Mouse (Mus musculus) heart, embryonic 14.5 days (tissue): ENCODE measurements around the gene Spata21. TPM values are rescaled to one million over a fixed set of nuclear protein-coding genes. Genes with fewer than 3 reads are reported as not detected.

ENCODE experiments used
- ATAC-seq: fragments of 200-750 bp; cut with Nextera tagmentation; 2 replicates; pipeline ENCODE4 v1.8.0; 2017; ENCODE audit warnings: low read depth, moderate TSS enrichment; ENCODE audit not compliant: insufficient number of reproducible peaks, insufficient read depth, low FRiP score
- H3K27ac ChIP-seq, 2 experiments: fragments of 200-500 bp in 1 of 2; fragments of 300-500 bp in 1 of 2; sonication (generic) in 1 of 2; replicated peaks in 1 of 2; 2 replicates each; pipeline ENCODE4 v1.5.1; 2012 to 2014; ENCODE audit warnings: low read depth in 2 of 2, low read length in 2 of 2, control low read depth in 1 of 2, mild to moderate bottlenecking in 1 of 2, mixed read lengths in 1 of 2; ENCODE audit not compliant: control insufficient read depth in 1 of 2, insufficient read depth in 1 of 2
- H3K27me3 ChIP-seq: fragments of 300-500 bp; sonication (generic); 2 replicates; pipeline ENCODE4 v1.6.1; 2014; ENCODE audit warnings: mild to moderate bottlenecking, low read length, control low read depth; ENCODE audit not compliant: control insufficient read depth, insufficient read depth
- H3K36me3 ChIP-seq: fragments of 300-500 bp; sonication (generic); 2 replicates; pipeline ENCODE4 v1.6.1; 2014; ENCODE audit warnings: mild to moderate bottlenecking, control low read depth, low read length, mixed read lengths; ENCODE audit not compliant: control insufficient read depth, insufficient read depth
- H3K4me1 ChIP-seq, 2 experiments: fragments of 200-500 bp in 1 of 2; fragments of 300-500 bp in 1 of 2; sonication (generic) in 1 of 2; 2 replicates each; pipeline ENCODE4 v1.6.1; 2012 to 2014; ENCODE audit warnings: low read length in 2 of 2, control low read depth in 1 of 2, mixed read lengths in 1 of 2; ENCODE audit not compliant: control insufficient read depth in 2 of 2, insufficient read depth in 2 of 2
- H3K4me2 ChIP-seq: fragments of 300-500 bp; sonication (generic); 2 replicates; pipeline ENCODE4 v1.6.1; 2014; ENCODE audit warnings: mild to moderate bottlenecking, low read length
- H3K4me3 ChIP-seq, 2 experiments: fragments of 200-500 bp in 1 of 2; fragments of 300-500 bp in 1 of 2; sonication (generic) in 1 of 2; 2 replicates each; pipeline ENCODE4 v1.5.1; 2012 to 2014; ENCODE audit warnings: low read length in 2 of 2, mild to moderate bottlenecking in 2 of 2, control low read depth in 1 of 2, low read depth in 1 of 2, moderate library complexity in 1 of 2; ENCODE audit not compliant: control insufficient read depth in 1 of 2, insufficient read depth in 1 of 2
- H3K9ac ChIP-seq: fragments of 300-500 bp; sonication (generic); 2 replicates; pipeline ENCODE4 v1.6.1; 2014; ENCODE audit warnings: mild to moderate bottlenecking, low read length
- H3K9me3 ChIP-seq: fragments of 300-500 bp; sonication (generic); 2 replicates; pipeline ENCODE4 v1.6.1; 2016; ENCODE audit warnings: low read length, control low read depth; ENCODE audit not compliant: control insufficient read depth
- WGBS: fragments of 180-500 bp; shearing (Covaris S2); extraction: QIAGEN DNeasy Blood & Tissue Kit; methylation state at CpG from one replicate; pipeline ENCODE4 v1.1.7; 2014; 5-methylcytosine and 5-hydroxymethylcytosine counted together
- polyA plus RNA-seq: library from polyadenylated mRNA; unstranded; fragments of >200 nt; fragmentation: Nextera tagmentation; extraction: Ambion mirVana; gene quantifications from 2 replicates; pipeline ENCODE4 v1.2.1, GENCODE M21; 2014

The Spata21 gene
- polyA plus RNA-seq, 1 experiment from 2014 or later, result not detected

DNA sequence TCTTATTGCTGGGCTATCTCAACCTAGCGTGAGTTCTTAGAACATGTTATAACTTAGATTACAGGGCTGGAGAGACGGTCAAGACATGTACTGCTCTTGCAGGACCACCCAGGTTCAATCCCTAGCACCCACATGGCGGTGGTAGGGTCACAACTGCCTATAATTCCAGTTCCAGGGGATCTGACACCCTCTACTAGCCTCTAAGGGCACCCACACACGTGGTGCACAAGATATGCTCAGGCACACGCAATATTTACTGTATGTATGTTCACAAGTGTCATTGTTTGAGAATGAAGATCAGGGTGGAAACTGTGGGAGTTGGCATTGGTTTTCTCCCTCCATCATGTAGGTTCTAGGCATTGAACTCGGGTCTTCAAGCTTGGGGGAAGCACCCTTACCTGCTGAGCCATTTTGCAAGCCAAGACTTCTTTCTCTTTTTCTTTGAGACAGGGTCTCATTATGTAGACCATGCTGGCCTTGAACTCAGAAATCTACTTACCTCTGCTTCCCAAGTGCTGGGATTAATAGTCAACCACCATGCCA, 58.4 kb downstream of the Spata21 start:
- WGBS, result 90% methylated on average over 6 of the region's 6 CpGs
- no peak for ATAC-seq
- peak overlapping the region in 1 of 2 experiments; percentile 83; a peak in 2 of 4 replicates for H3K27ac ChIP-seq

DNA sequence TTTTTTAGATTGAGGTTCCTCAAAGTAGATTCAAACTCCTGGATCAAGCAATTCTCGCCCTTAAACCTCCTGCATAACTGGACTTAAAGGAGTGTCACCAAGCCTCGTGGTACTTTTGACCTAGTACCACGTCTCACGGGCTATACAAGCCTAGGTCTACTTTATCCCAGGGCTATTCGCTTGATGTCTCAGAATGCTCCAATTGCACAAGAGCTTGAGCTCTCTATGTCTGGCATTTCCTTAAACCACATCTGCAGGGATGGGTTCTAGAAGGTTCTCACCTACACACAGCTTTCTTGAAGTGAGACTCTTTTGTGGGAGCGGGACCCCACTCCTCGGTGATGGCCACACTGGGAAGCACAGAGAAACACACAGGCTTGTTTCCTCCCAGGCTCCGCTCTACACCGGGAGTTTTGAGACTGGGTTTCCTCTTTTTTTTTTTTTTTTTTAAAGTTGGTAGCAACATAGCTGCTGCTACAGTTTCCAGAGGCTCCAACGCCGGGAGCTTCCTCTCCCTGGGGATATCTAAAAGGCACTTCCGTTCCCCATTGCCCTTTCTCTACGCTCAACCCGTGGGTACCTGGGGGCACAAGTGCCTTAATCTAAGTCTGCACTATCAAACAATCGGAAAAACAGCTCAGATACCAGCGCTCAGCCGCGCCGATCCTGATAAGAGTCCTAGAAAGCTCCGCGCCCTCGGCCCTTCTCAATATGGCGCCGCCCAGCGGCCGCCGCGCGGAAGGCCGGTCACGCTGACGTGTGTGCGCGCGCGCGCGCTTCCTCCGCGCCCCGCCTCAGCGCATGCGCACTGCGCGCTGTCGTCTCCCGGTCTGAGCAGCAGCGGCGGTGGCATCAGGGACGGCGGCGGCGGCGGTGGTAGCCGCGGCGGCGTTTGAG, 59.2 kb downstream of the Spata21 start, which contains the start of gene Fbxo42:
Gene Fbxo42, plus strand, starts transcription at position 802 of the 897 bp plus-strand sequence.
- Histone ChIP-seq H3K27ac (peak within 1 kb of the TSS; percentile 83 to 98), H3K9ac (peak within 1 kb of the TSS; percentile 97), H3K4me3 (peak within 1 kb of the TSS; percentile 95 to 99), H3K4me2 (peak within 1 kb of the TSS; percentile 72), H3K4me1 (peaks cover 2 to 19% of the 10 kb centered on the region in 2 experiments), H3K9me3 (no peaks in the 10 kb centered on the region), H3K36me3 (no peaks in the 10 kb centered on the region), H3K27me3 (no peaks in the 10 kb centered on the region)
- 6% methylated on average over 58 of the region's 58 CpGs for WGBS
- ATAC-seq, result peak; percentile 77

More for the DNA sequence above, 58.4 kb downstream of the Spata21 start:
- Histone ChIP-seq H3K36me3 (no peaks in the 10 kb centered on the region), H3K4me1 (peaks cover 3 to 16% of the 10 kb centered on the region in 2 experiments), H3K4me2 (peak overlapping the region; percentile 72), H3K4me3 (peak overlapping the region in 1 of 2 experiments; percentile 99; a peak in 2 of 4 replicates), H3K27me3 (no peaks in the 10 kb centered on the region), H3K9me3 (no peaks in the 10 kb centered on the region), H3K9ac (peak overlapping the region; percentile 97; the same call in 1 of the 2 replicates)

DNA sequence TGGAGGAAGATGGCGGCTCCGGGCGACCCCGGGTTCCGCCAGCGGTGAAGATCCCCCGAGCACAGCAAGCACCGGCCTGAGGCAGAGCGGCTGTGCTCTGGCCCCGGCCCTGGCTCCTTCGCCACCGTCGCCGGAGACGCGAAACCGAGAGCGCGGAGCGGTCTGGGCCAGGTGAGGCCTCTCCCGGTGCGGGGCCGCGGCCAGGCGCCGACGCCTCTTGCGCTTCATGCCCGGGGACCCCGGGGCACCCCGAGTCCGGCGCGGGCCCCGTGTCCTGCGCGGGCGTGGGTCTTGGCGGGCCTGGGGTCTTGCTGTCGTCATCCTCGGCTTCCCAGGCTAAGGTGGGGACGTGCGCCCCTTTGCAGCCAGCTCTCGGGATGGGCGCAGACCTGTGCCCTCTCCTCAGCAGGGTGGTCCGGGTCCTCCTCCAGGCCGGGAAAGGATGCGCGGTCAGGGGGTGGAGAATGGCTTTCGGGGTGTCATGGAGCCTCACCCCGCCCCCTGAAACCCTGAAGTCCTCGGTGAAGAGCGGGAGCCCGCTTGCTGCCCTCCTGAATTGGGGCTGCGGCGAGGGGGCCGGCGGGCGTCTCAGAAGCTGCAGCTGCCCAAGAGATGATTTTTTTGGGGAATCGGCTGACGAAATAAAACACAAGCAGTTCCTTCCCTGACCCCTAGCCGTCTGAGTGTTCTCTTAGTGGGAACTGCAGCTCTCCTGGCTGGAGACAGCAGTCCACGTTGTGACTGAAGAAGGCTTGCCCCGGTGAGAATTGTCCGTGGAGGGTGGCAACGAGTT, 60.1 kb downstream of the Spata21 start:
- Histone ChIP-seq H3K4me1 (peaks cover 4 to 24% of the 10 kb centered on the region in 2 experiments), H3K9ac (peak overlapping the region; percentile 97), H3K36me3 (no peaks in the 10 kb centered on the region), H3K4me2 (peak overlapping the region; percentile 68), H3K27ac (peak overlapping the region; percentile 40 to 83), H3K27me3 (no peaks in the 10 kb centered on the region), H3K9me3 (no peaks in the 10 kb centered on the region), H3K4me3 (peak overlapping the region; percentile 95 to 99)
- peak; percentile 58 for ATAC-seq
- under 1% methylated on average over 66 of the region's 66 CpGs for WGBS

DNA sequence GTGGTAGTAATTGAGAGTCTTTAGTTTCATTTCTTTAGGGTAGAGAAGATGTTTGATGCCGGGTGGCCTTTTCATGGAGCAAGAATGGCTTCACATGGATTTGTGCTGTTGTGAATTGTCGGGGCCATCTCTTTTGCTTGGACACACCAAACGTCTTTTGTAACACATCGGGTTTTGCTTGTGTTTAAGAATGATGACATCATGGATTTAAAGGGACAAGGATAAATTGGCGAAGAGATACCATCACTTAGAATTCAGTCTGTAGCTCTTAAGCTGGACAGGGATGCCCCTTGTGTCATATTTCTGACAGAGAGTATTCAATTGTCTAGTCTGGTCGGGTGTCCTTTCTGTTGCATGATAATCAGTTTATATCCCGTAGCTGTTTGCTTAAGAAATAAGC, 61.0 kb downstream of the Spata21 start:
- no peaks in the 10 kb centered on the region for H3K27me3 ChIP-seq
- H3K27ac ChIP-seq, result no peak overlapping the region

DNA sequence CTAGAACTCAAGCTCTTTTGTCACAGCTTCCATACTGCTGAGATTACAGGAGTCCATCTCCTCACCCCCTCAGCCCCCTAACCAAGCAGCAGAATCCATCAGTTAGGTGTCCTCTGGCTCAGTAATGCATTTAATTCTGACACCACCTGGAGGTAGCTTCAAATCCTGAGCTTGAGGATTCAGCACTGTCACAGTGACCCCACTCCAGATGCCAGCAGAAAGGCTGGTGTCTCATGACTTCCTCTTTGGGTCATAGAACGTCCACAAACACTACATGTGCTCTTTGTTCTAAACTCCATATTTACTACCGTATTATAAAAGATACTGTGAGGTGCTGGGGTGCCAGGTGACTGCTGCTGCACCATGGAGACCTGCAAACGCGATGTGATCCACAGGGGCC, 69.4 kb downstream of the Spata21 start:
- no peaks in the 10 kb centered on the region for H3K9me3 ChIP-seq
- H3K27me3 ChIP-seq, result no peaks in the 10 kb centered on the region
- H3K36me3 ChIP-seq, result no peaks in the 10 kb centered on the region
- no peak overlapping the region for H3K4me2 ChIP-seq
- no peak overlapping the region; the same call in 1 of the 2 replicates for H3K9ac ChIP-seq
- ATAC-seq, result no peak
- peaks cover 7 to 16% of the 10 kb centered on the region in 2 experiments for H3K4me1 ChIP-seq
- 71% methylated on average over 4 of the region's 4 CpGs for WGBS
- H3K4me3 ChIP-seq, result no peak overlapping the region
- no peak overlapping the region for H3K27ac ChIP-seq

More for the DNA sequence above, 61.0 kb downstream of the Spata21 start:
- Histone ChIP-seq H3K36me3 (no peaks in the 10 kb centered on the region), H3K4me3 (peak overlapping the region; percentile 95 to 99), H3K9me3 (no peaks in the 10 kb centered on the region), H3K4me2 (peak overlapping the region; percentile 68), H3K9ac (peak overlapping the region; percentile 97), H3K4me1 (peaks cover 4 to 24% of the 10 kb centered on the region in 2 experiments)
- 35% methylated on average over 7 of the region's 7 CpGs for WGBS
- no peak for ATAC-seq

DNA sequence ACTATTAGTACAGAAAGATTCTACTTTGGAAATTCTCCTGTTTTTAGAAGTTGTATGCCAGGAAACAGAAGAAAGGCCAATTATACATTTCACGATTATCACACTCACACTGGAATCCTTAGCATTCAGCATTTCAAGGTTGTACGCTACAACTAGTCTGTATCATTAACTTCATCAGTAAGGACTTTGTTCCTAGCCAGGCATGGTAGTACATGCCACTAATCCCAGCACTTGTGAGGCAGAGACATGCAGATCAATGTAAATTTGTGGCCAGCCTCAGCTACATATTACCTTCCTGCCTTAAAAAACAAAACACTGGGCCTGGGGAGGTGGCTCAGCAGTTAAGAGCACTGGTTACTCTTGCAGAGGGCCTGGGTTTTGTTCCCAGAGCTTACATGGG, 70.5 kb downstream of the Spata21 start:
- Histone ChIP-seq H3K4me2 (no peak overlapping the region), H3K4me3 (no peak overlapping the region), H3K36me3 (no peaks in the 10 kb centered on the region), H3K9me3 (no peaks in the 10 kb centered on the region), H3K27me3 (no peaks in the 10 kb centered on the region), H3K9ac (peak overlapping the region; percentile 9; the same call in 1 of the 2 replicates), H3K27ac (no peak overlapping the region), H3K4me1 (peaks cover 4 to 13% of the 10 kb centered on the region in 2 experiments)
- ATAC-seq, result no peak
- WGBS, result 71% methylated on average over 2 of the region's 2 CpGs

DNA sequence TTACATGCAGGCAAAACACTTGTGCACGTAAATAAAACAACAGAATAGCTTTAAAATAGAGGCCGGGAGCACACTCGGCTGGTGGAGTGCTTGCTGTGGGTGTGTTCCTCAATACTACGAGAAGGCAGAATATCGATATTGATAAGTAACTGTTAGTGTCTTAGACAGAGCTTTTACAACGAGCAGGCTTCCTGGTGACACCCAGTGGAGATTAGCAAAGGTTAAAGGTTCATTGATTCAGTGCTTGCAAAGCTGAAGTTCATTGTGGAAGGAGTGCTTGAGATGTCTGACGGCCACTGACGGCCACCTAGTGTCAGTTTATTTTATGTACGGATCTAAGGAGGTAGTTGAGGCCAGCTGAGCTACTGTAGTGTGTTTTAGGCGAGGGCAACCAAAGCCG, 71.0 kb downstream of the Spata21 start:
- 36% methylated on average over 11 of the region's 11 CpGs for WGBS
- no peak overlapping the region for H3K27ac ChIP-seq

More for the DNA sequence above, 71.0 kb downstream of the Spata21 start:
- no peaks in the 10 kb centered on the region for H3K9me3 ChIP-seq
- H3K9ac ChIP-seq, result peak overlapping the region; percentile 9; the same call in 1 of the 2 replicates
- H3K36me3 ChIP-seq, result no peaks in the 10 kb centered on the region
- H3K27me3 ChIP-seq, result no peaks in the 10 kb centered on the region
- peaks cover 4 to 13% of the 10 kb centered on the region in 2 experiments for H3K4me1 ChIP-seq
- ATAC-seq, result no peak
- H3K4me2 ChIP-seq, result no peak overlapping the region
- no peak overlapping the region for H3K4me3 ChIP-seq
